In genomic region chr16:93912158-93912557, GRCm38 (mm10) we compare ENCODE assay signal across 15 mouse cellular contexts. TPM values are rescaled to one million over a fixed set of nuclear protein-coding genes. Genes with fewer than 3 reads are reported as not detected.
DNase-seq lines count a peak whose midpoint lies in the region; ATAC-seq and TF ChIP-seq lines count a peak whose summit lies in the region.
"Had no signal": no experiment of that assay in that cellular context is flagged by ENCODE, and none has a peak within 500 bp of the region (broad histone marks: within the 10 kb centered on the region; RNA-seq: fewer than 3 reads in every experiment).

No protein-coding gene starts in this region.

- ATAC-seq in lung, postnatal 0 days: 0 out of 2 replicates have a peak, but pooled peaks have one; percentile 27
- ATAC-seq in stomach, postnatal 0 days (ENCODE audit: low FRiP score, low TSS enrichment): peak; percentile 41
- ATAC-seq: forebrain, embryonic 13.5 days had no signal

- peak; percentile 39 for DNase-seq in adrenal gland, adult 2 months
- no peak for DNase-seq in adrenal gland, adult 8-10 months
- peak; percentile 54 for DNase-seq in lung, postnatal 0 days (ENCODE audit: low spot score)
- no peak for DNase-seq in lung, postnatal 25 days (ENCODE audit: low spot score)
- peak; percentile 82 to 89 for DNase-seq in kidney, adult 8-10 months
- DNase-seq in stomach, postnatal 0 days (ENCODE audit: low spot score): peak; percentile 46
- no peak for DNase-seq in left cerebral cortex, postnatal 10 days (ENCODE audit: extremely low spot score in 1 of 2, low spot score in 2 of 2)
- DNase-seq in gastrocnemius, postnatal 36 days: no peak
- DNase-seq: cerebellum, adult 9-10 months; spleen, adult 18-20 months had no signal

- no peaks in the 10 kb centered on the region for H3K36me3 ChIP-seq in lung, postnatal 0 days (ENCODE audit: insufficient read depth, low read length)
- no peaks in the 10 kb centered on the region for H3K36me3 ChIP-seq in stomach, postnatal 0 days (ENCODE audit: control insufficient read depth, insufficient read depth, low read length)

- TF ChIP-seq CTCF in lung, postnatal 0 days (IDR thresholded peaks at IDR 0.05): no peak
- TF ChIP-seq CTCF in stomach, postnatal 0 days (IDR thresholded peaks at IDR 0.05; ENCODE audit: low read depth): no peak

- H3K4me1 ChIP-seq in lung, postnatal 0 days (ENCODE audit: insufficient read depth, low read depth, low read length): no peaks in the 10 kb centered on the region; the same call in 1 of the 2 replicates
- no peaks in the 10 kb centered on the region for H3K4me1 ChIP-seq in stomach, postnatal 0 days (replicated peaks; ENCODE audit: control insufficient read depth, insufficient read depth)
- H3K4me1 ChIP-seq: forebrain, embryonic 13.5 days had no signal

- no peak for TF ChIP-seq EP300 in lung, postnatal 0 days (IDR thresholded peaks at IDR 0.05)
- TF ChIP-seq EP300 in stomach, postnatal 0 days (optimal IDR thresholded peaks at IDR 0.05): no peak

- H3K4me3 ChIP-seq in lung, postnatal 0 days (ENCODE audit: low read depth, low read length): no peak overlapping the region
- H3K4me3 ChIP-seq in stomach, postnatal 0 days (ENCODE audit: low read depth, low read length): no peak overlapping the region
- H3K4me3 ChIP-seq: embryonic facial prominence, embryonic 10.5 days; forebrain, embryonic 13.5 days; myocyte had no signal

- no peak overlapping the region for H3K27ac ChIP-seq in lung, postnatal 0 days (ENCODE audit: low read length)
- no peak overlapping the region for H3K27ac ChIP-seq in stomach, postnatal 0 days (replicated peaks)
- H3K27ac ChIP-seq: embryonic facial prominence, embryonic 10.5 days; forebrain, embryonic 13.5 days had no signal

- 24% methylated on average over 5 of the region's 5 CpGs for WGBS in lung, postnatal 0 days
- 24% methylated on average over 5 of the region's 5 CpGs for WGBS in stomach, postnatal 0 days

- no peaks in the 10 kb centered on the region for H3K9me3 ChIP-seq in lung, postnatal 0 days (ENCODE audit: low read length)
- H3K9me3 ChIP-seq in stomach, postnatal 0 days (ENCODE audit: control insufficient read depth, low read length): no peaks in the 10 kb centered on the region
- H3K9me3 ChIP-seq: embryonic facial prominence, embryonic 10.5 days; forebrain, embryonic 13.5 days; G1E had no signal

- no peak overlapping the region for H3K4me2 ChIP-seq in lung, postnatal 0 days (replicated peaks; ENCODE audit: low read depth, low read length)
- H3K4me2 ChIP-seq in stomach, postnatal 0 days (replicated peaks; ENCODE audit: low read depth): no peak overlapping the region
- H3K4me2 ChIP-seq: forebrain, embryonic 13.5 days; liver, embryonic 11.5 days had no signal

- intact Hi-C loops in left cerebral cortex, postnatal 10 days (cut with DNase I): no loop called here
- intact Hi-C loops in gastrocnemius, postnatal 36 days (cut with DNase I): no loop called here

- H3K9ac ChIP-seq in lung, postnatal 0 days (replicated peaks; ENCODE audit: low read depth): no peak overlapping the region
- H3K9ac ChIP-seq in stomach, postnatal 0 days (ENCODE audit: low read length): no peak overlapping the region
- H3K9ac ChIP-seq: forebrain, embryonic 13.5 days had no signal

- H3K27me3 ChIP-seq in lung, postnatal 0 days (replicated peaks; ENCODE audit: insufficient read depth, low read length): no peaks in the 10 kb centered on the region
- no peaks in the 10 kb centered on the region for H3K27me3 ChIP-seq in stomach, postnatal 0 days (ENCODE audit: control insufficient read depth, insufficient read depth, low read length)
- H3K27me3 ChIP-seq: forebrain, embryonic 13.5 days had no signal

RNA-seq across cellular contexts. Expression of gene Chaf1b, which starts 28.5 kb away (rescaled TPM):
- 1 to 10 TPM; 2.0 to 2.1 TPM for total RNA-seq in adrenal gland, adult 2 months (2021)
- polyA plus RNA-seq in adrenal gland, adult 2 months (2012; rRNA removed): 0.90 and 1.5 TPM in 2 replicates
- total RNA-seq in adrenal gland, adult 8-10 months (2022): 1 to 10 TPM; 1.7 to 3.4 (median 2.0) TPM
- polyA plus RNA-seq in lung, postnatal 0 days (2015; fragmentation: Nextera tagmentation; extraction: Ambion mirVana): 9.6 and 10.2 TPM in 2 replicates
- 18.9 and 19.8 TPM in 2 replicates for polyA plus RNA-seq in stomach, postnatal 0 days (2015; fragmentation: Nextera tagmentation; extraction: Ambion mirVana)
- total RNA-seq in left cerebral cortex, postnatal 10 days (2021): 1 to 10 TPM; 2.3 to 2.4 TPM
- total RNA-seq in gastrocnemius, postnatal 36 days (2021): under 1 TPM; 0.36 to 0.57 TPM

Comparison
In these comparisons a context has a peak if more than half of its experiments do, and no peak if none do; other contexts are left out.
1. DNase-seq: peak in adrenal gland, adult 2 months (single experiment), lung, postnatal 0 days (single experiment), kidney, adult 8-10 months (2 of 2) and stomach, postnatal 0 days (single experiment); none in adrenal gland, adult 8-10 months (single experiment), lung, postnatal 25 days (single experiment), left cerebral cortex, postnatal 10 days (0 of 2) and gastrocnemius, postnatal 36 days (0 of 2).